Mouse (Mus musculus) forebrain, postnatal 0 days (tissue): ENCODE measurements at regions not wholly inside any gene's neighbourhood (a gene's known extent, or its start where the extent isn't known, plus 50 kb on each side); places are given as distances from the start of the nearest gene placed in this dataset.

Experiments
- ATAC-seq: fragments of 200-750 bp; cut with Nextera tagmentation; 2 replicates; pipeline ENCODE4 v1.8.0; 2017; ENCODE audit warnings: mild to moderate bottlenecking, moderate library complexity
- DNase-seq: peaks from one replicate; pipeline ENCODE4 v3.0.0-alpha.2; 2015
- H3K27ac ChIP-seq: fragments of 300-500 bp; sonication (generic); 2 replicates; pipeline ENCODE4 v1.5.1; 2014; ENCODE audit warnings: low read depth, mild to moderate bottlenecking, antibody characterized with exemption, low read length, moderate library complexity, mixed read lengths
- H3K27me3 ChIP-seq: fragments of 300-500 bp; sonication (generic); 2 replicates; pipeline ENCODE4 v1.6.1; 2014; ENCODE audit warnings: mild to moderate bottlenecking, low read length, mixed read lengths; ENCODE audit not compliant: insufficient read depth
- H3K36me3 ChIP-seq: fragments of 300-500 bp; sonication (generic); 2 replicates; pipeline ENCODE4 v1.6.1; 2014; ENCODE audit warnings: mild to moderate bottlenecking, moderate library complexity; ENCODE audit not compliant: insufficient read depth
- H3K4me1 ChIP-seq: fragments of 300-500 bp; sonication (generic); 2 replicates; pipeline ENCODE4 v1.6.1; 2014; ENCODE audit warnings: antibody characterized with exemption; ENCODE audit not compliant: insufficient read depth
- H3K4me2 ChIP-seq: fragments of 300-500 bp; sonication (generic); 2 replicates; pipeline ENCODE4 v1.6.1; 2014; ENCODE audit warnings: low read depth, mild to moderate bottlenecking, moderate library complexity
- H3K4me3 ChIP-seq: fragments of 300-500 bp; sonication (generic); 2 replicates; pipeline ENCODE4 v1.5.1; 2014; ENCODE audit warnings: low read depth, low read length, mixed read lengths
- H3K9ac ChIP-seq: fragments of 300-500 bp; sonication (generic); 2 replicates; pipeline ENCODE4 v1.6.1; 2014; ENCODE audit warnings: mild to moderate bottlenecking
- H3K9me3 ChIP-seq: fragments of 300-500 bp; sonication (generic); 2 replicates; pipeline ENCODE4 v1.6.1; 2016; ENCODE audit warnings: low read length
- CTCF ChIP-seq: sonication (generic); IDR thresholded peaks from 2 replicates; pipeline ENCODE4 v1.5.1; 2016; ENCODE audit warnings: antibody characterized with exemption, control low read depth, low read depth
- WGBS: fragments of 180-500 bp; shearing (Covaris S2); extraction: QIAGEN DNeasy Blood & Tissue Kit; methylation state at CpG from one replicate; pipeline ENCODE4 v1.1.7; 2014; 5-methylcytosine and 5-hydroxymethylcytosine counted together

- Histone ChIP-seq H3K4me2 (no peak overlapping the region), H3K9me3 (no peaks in the 10 kb centered on the region), H3K9ac (no peak overlapping the region), H3K27me3 (no peaks in the 10 kb centered on the region), H3K27ac (no peak overlapping the region), H3K4me3 (no peak overlapping the region), H3K36me3 (no peaks in the 10 kb centered on the region), H3K4me1 (no peaks in the 10 kb centered on the region)
- no peak for ATAC-seq
- 87% methylated on average over 12 of the region's 12 CpGs for WGBS
- DNase-seq, result no peak
- TF ChIP-seq CTCF, result no peak
Measured at GRCm38 (mm10) chr12:70769538-70770176, 55.7 kb upstream of the Frmd6 start.

DNA sequence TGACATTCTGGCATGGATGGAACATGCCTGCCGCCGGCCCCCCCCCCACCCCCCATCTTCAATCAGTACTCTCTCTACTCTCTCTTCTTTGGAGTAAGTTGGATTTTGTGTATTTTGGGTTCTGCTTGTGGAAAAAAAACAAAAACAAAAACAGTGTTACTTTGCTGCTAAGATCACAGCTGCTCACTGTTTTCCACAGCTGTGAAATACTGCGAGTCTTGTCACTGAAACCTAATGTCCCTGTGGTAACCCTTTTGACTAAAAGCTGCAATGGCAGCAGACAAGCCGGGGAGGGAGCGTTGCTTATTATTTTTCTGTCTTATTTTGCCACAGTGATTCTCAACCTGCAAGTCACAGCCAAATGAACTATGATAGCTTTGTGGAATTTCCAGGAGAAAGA lies 51.3 kb upstream of the Frmd6 start:
- no peak overlapping the region for H3K27ac ChIP-seq
- no peak overlapping the region for H3K9ac ChIP-seq
- DNase-seq (no peak), ATAC-seq (no peak)
- H3K27me3 ChIP-seq, result no peaks in the 10 kb centered on the region
- 77% methylated on average over 5 of the region's 5 CpGs for WGBS
- peaks cover 8% of the 10 kb centered on the region; the same call in 1 of the 2 replicates for H3K4me1 ChIP-seq
- H3K4me3 ChIP-seq, result no peak overlapping the region
- no peak overlapping the region for H3K4me2 ChIP-seq
- TF ChIP-seq CTCF, result no peak
- H3K36me3 ChIP-seq, result no peaks in the 10 kb centered on the region
- H3K9me3 ChIP-seq, result no peaks in the 10 kb centered on the region

- no peak for ATAC-seq
Measured at GRCm38 (mm10) chr12:70774816-70775591, 50.3 kb upstream of the Frmd6 start.

More at GRCm38 (mm10) chr12:70774816-70775591, 50.3 kb upstream of the Frmd6 start:
- Histone ChIP-seq H3K4me3 (no peak overlapping the region), H3K9ac (no peak overlapping the region), H3K9me3 (no peaks in the 10 kb centered on the region), H3K27ac (no peak overlapping the region), H3K27me3 (no peaks in the 10 kb centered on the region), H3K36me3 (no peaks in the 10 kb centered on the region), H3K4me1 (peaks cover 8% of the 10 kb centered on the region; the same call in 1 of the 2 replicates), H3K4me2 (no peak overlapping the region)
- WGBS, result 77% methylated on average over 8 of the region's 8 CpGs
- no peak for DNase-seq
- TF ChIP-seq CTCF, result no peak
